Mouse (Mus musculus): Measurements from ENCODE around the gene Kcng4. TPM values are rescaled to one million over a fixed set of nuclear protein-coding genes. Genes with fewer than 3 reads are reported as not detected.

Kcng4 gene
- polyA plus RNA-seq, 1 experiment from 2014 or later = 0.13 TPM

GRCm38 (mm10) chr8:119644981-119645597 lies 9.6 kb upstream of the Kcng4 start:
- Histone ChIP-seq H3K9ac (ENCODE audit: low read length) (no peak overlapping the region), H3K27me3 (ENCODE audit: control insufficient read depth, insufficient read depth, low read depth, low read length) (no peaks in the 10 kb centered on the region), H3K4me3 (ENCODE audit: low read length) (no peak overlapping the region), H3K27ac (ENCODE audit: low read length) (no peak overlapping the region), H3K9me3 (ENCODE audit: control insufficient read depth, low read length) (0 out of 2 replicates have a peak, but pooled peaks cover 3% of the 10 kb centered on the region), H3K36me3 (ENCODE audit: control insufficient read depth, insufficient read depth, low read length) (no peaks in the 10 kb centered on the region), H3K4me1 (replicated peaks; ENCODE audit: control insufficient read depth, insufficient read depth, low read length) (no peaks in the 10 kb centered on the region), H3K4me2 (ENCODE audit: low read depth, low read length) (no peak overlapping the region)
- 67% methylated on average over 18 of the region's 18 CpGs for WGBS
- ATAC-seq (ENCODE audit: low read depth) = no peak

GRCm38 (mm10) chr8:119644429-119644960 lies 9.0 kb upstream of the Kcng4 start:
- no peaks in the 10 kb centered on the region for H3K36me3 ChIP-seq (ENCODE audit: control insufficient read depth, insufficient read depth, low read length)
- no peak overlapping the region for H3K9ac ChIP-seq (ENCODE audit: low read length)
- no peak for ATAC-seq (ENCODE audit: low read depth)
- H3K27ac ChIP-seq (ENCODE audit: low read length) = no peak overlapping the region
- 0 out of 2 replicates have a peak, but pooled peaks cover 3% of the 10 kb centered on the region for H3K9me3 ChIP-seq (ENCODE audit: control insufficient read depth, low read length)
- H3K4me3 ChIP-seq (ENCODE audit: low read length) = no peak overlapping the region
- no peaks in the 10 kb centered on the region for H3K27me3 ChIP-seq (ENCODE audit: control insufficient read depth, insufficient read depth, low read depth, low read length)
- no peak overlapping the region for H3K4me2 ChIP-seq (ENCODE audit: low read depth, low read length)
- no peaks in the 10 kb centered on the region for H3K4me1 ChIP-seq (replicated peaks; ENCODE audit: control insufficient read depth, insufficient read depth, low read length)
- WGBS = 72% methylated on average over 17 of the region's 17 CpGs

- Histone ChIP-seq H3K4me2 (ENCODE audit: low read depth, low read length) (no peak overlapping the region), H3K27me3 (ENCODE audit: control insufficient read depth, insufficient read depth, low read depth, low read length) (no peaks in the 10 kb centered on the region), H3K27ac (ENCODE audit: low read length) (no peak overlapping the region), H3K36me3 (ENCODE audit: control insufficient read depth, insufficient read depth, low read length) (no peaks in the 10 kb centered on the region), H3K4me1 (replicated peaks; ENCODE audit: control insufficient read depth, insufficient read depth, low read length) (no peaks in the 10 kb centered on the region), H3K4me3 (ENCODE audit: low read length) (no peak overlapping the region), H3K9ac (ENCODE audit: low read length) (no peak overlapping the region), H3K9me3 (ENCODE audit: control insufficient read depth, low read length) (0 out of 2 replicates have a peak, but pooled peaks cover 3% of the 10 kb centered on the region)
- 92% methylated on average over 1 of the region's 1 CpGs for WGBS
- ATAC-seq (ENCODE audit: low read depth) = no peak
These were observed 7.5 kb upstream of the Kcng4 start for GRCm38 (mm10) chr8:119642960-119643359.

GRCm38 (mm10) chr8:119641058-119641457 lies 5.6 kb upstream of the Kcng4 start:
- Histone ChIP-seq H3K4me1 (replicated peaks; ENCODE audit: control insufficient read depth, insufficient read depth, low read length) (no peaks in the 10 kb centered on the region), H3K36me3 (ENCODE audit: control insufficient read depth, insufficient read depth, low read length) (no peaks in the 10 kb centered on the region), H3K4me2 (ENCODE audit: low read depth, low read length) (no peak overlapping the region), H3K27ac (ENCODE audit: low read length) (no peak overlapping the region), H3K4me3 (ENCODE audit: low read length) (no peak overlapping the region), H3K9ac (ENCODE audit: low read length) (no peak overlapping the region), H3K27me3 (ENCODE audit: control insufficient read depth, insufficient read depth, low read depth, low read length) (no peaks in the 10 kb centered on the region), H3K9me3 (ENCODE audit: control insufficient read depth, low read length) (no peaks in the 10 kb centered on the region)
- ATAC-seq (ENCODE audit: low read depth) = no peak
- WGBS = 66% methylated on average over 5 of the region's 5 CpGs

- no peak overlapping the region for H3K9ac ChIP-seq (ENCODE audit: low read length)
- no peaks in the 10 kb centered on the region for H3K9me3 ChIP-seq (ENCODE audit: control insufficient read depth, low read length)
- no peak overlapping the region for H3K27ac ChIP-seq (ENCODE audit: low read length)
- WGBS = 57% methylated on average over 7 of the region's 7 CpGs
- no peak for ATAC-seq (ENCODE audit: low read depth)
- no peak overlapping the region for H3K4me3 ChIP-seq (ENCODE audit: low read length)
- H3K27me3 ChIP-seq (ENCODE audit: control insufficient read depth, insufficient read depth, low read depth, low read length) = no peaks in the 10 kb centered on the region
- H3K4me1 ChIP-seq (replicated peaks; ENCODE audit: control insufficient read depth, insufficient read depth, low read length) = peaks cover 4% of the 10 kb centered on the region
- H3K36me3 ChIP-seq (ENCODE audit: control insufficient read depth, insufficient read depth, low read length) = no peaks in the 10 kb centered on the region
- no peak overlapping the region for H3K4me2 ChIP-seq (ENCODE audit: low read depth, low read length)
These were observed 4.3 kb upstream of the Kcng4 start for GRCm38 (mm10) chr8:119639798-119640197.

GRCm38 (mm10) chr8:119638261-119638660 lies 2.8 kb upstream of the Kcng4 start:
- Histone ChIP-seq H3K9ac (ENCODE audit: low read length) (no peak overlapping the region), H3K27ac (ENCODE audit: low read length) (no peak overlapping the region), H3K27me3 (ENCODE audit: control insufficient read depth, insufficient read depth, low read depth, low read length) (peaks cover 11% of the 10 kb centered on the region), H3K4me1 (replicated peaks; ENCODE audit: control insufficient read depth, insufficient read depth, low read length) (peaks cover 4% of the 10 kb centered on the region), H3K9me3 (ENCODE audit: control insufficient read depth, low read length) (no peaks in the 10 kb centered on the region), H3K36me3 (ENCODE audit: control insufficient read depth, insufficient read depth, low read length) (no peaks in the 10 kb centered on the region), H3K4me2 (ENCODE audit: low read depth, low read length) (no peak overlapping the region), H3K4me3 (ENCODE audit: low read length) (no peak overlapping the region)
- WGBS = 65% methylated on average over 6 of the region's 6 CpGs
- ATAC-seq (ENCODE audit: low read depth) = no peak

GRCm38 (mm10) chr8:119637381-119637780 lies 1.9 kb upstream of the Kcng4 start:
- Histone ChIP-seq H3K9me3 (ENCODE audit: control insufficient read depth, low read length) (no peaks in the 10 kb centered on the region), H3K9ac (ENCODE audit: low read length) (no peak overlapping the region), H3K4me3 (ENCODE audit: low read length) (no peak overlapping the region), H3K4me1 (replicated peaks; ENCODE audit: control insufficient read depth, insufficient read depth, low read length) (peaks cover 4% of the 10 kb centered on the region), H3K27me3 (ENCODE audit: control insufficient read depth, insufficient read depth, low read depth, low read length) (peaks cover 17% of the 10 kb centered on the region), H3K27ac (ENCODE audit: low read length) (no peak overlapping the region), H3K36me3 (ENCODE audit: control insufficient read depth, insufficient read depth, low read length) (no peaks in the 10 kb centered on the region), H3K4me2 (ENCODE audit: low read depth, low read length) (no peak overlapping the region)
- no peak for ATAC-seq (ENCODE audit: low read depth)
- 73% methylated on average over 4 of the region's 4 CpGs for WGBS

GRCm38 (mm10) chr8:119636766-119637165 lies 1.3 kb upstream of the Kcng4 start:
- 48% methylated on average over 7 of the region's 7 CpGs for WGBS
- H3K27ac ChIP-seq (ENCODE audit: low read length) = no peak overlapping the region
- H3K9ac ChIP-seq (ENCODE audit: low read length) = no peak overlapping the region
- H3K27me3 ChIP-seq (ENCODE audit: control insufficient read depth, insufficient read depth, low read depth, low read length) = peaks cover 21% of the 10 kb centered on the region
- no peaks in the 10 kb centered on the region for H3K36me3 ChIP-seq (ENCODE audit: control insufficient read depth, insufficient read depth, low read length)
- H3K4me1 ChIP-seq (replicated peaks; ENCODE audit: control insufficient read depth, insufficient read depth, low read length) = peaks cover 4% of the 10 kb centered on the region
- H3K4me2 ChIP-seq (ENCODE audit: low read depth, low read length) = no peak overlapping the region
- H3K9me3 ChIP-seq (ENCODE audit: control insufficient read depth, low read length) = no peaks in the 10 kb centered on the region
- ATAC-seq (ENCODE audit: low read depth) = no peak
- no peak overlapping the region for H3K4me3 ChIP-seq (ENCODE audit: low read length)

- H3K27me3 ChIP-seq (ENCODE audit: control insufficient read depth, insufficient read depth, low read depth, low read length) = peaks cover 26% of the 10 kb centered on the region
These were observed 478 bp upstream of the Kcng4 start for GRCm38 (mm10) chr8:119635958-119636357.

More at GRCm38 (mm10) chr8:119635958-119636357, 478 bp upstream of the Kcng4 start:
- 39% methylated on average over 2 of the region's 2 CpGs for WGBS
- H3K9me3 ChIP-seq (ENCODE audit: control insufficient read depth, low read length) = no peaks in the 10 kb centered on the region
- no peak overlapping the region for H3K4me3 ChIP-seq (ENCODE audit: low read length)
- H3K4me2 ChIP-seq (ENCODE audit: low read depth, low read length) = no peak overlapping the region
- no peak for ATAC-seq (ENCODE audit: low read depth)
- no peak overlapping the region for H3K9ac ChIP-seq (ENCODE audit: low read length)
- no peak overlapping the region for H3K27ac ChIP-seq (ENCODE audit: low read length)
- H3K4me1 ChIP-seq (replicated peaks; ENCODE audit: control insufficient read depth, insufficient read depth, low read length) = peaks cover 4% of the 10 kb centered on the region
- H3K36me3 ChIP-seq (ENCODE audit: control insufficient read depth, insufficient read depth, low read length) = no peaks in the 10 kb centered on the region
